Mouse (Mus musculus) left cerebral cortex, adult 18-20 months (tissue): ENCODE measurements around the gene Fat2. TPM values are rescaled to one million over a fixed set of nuclear protein-coding genes. Genes with fewer than 3 reads are reported as not detected.

Source experiments
- DNase-seq, 2 experiments: peaks; one replicate each; pipeline ENCODE4 v3.0.0; 2021 to 2022; ENCODE audit warnings: low spot score in 2 of 2, mixed read lengths in 1 of 2
- total RNA-seq, 2 experiments: library from RNA; stranded (reverse); gene quantifications; 2 replicates each; pipeline ENCODE4 v1.2.3; 2021

The Fat2 gene
- total RNA-seq, 2 experiments from 2014 or later, result 0.26 to 0.28 TPM

GRCm38 (mm10) chr11:55334063-55334462 lies 2.3 kb downstream of the Fat2 start:
- no peak for DNase-seq

DNA sequence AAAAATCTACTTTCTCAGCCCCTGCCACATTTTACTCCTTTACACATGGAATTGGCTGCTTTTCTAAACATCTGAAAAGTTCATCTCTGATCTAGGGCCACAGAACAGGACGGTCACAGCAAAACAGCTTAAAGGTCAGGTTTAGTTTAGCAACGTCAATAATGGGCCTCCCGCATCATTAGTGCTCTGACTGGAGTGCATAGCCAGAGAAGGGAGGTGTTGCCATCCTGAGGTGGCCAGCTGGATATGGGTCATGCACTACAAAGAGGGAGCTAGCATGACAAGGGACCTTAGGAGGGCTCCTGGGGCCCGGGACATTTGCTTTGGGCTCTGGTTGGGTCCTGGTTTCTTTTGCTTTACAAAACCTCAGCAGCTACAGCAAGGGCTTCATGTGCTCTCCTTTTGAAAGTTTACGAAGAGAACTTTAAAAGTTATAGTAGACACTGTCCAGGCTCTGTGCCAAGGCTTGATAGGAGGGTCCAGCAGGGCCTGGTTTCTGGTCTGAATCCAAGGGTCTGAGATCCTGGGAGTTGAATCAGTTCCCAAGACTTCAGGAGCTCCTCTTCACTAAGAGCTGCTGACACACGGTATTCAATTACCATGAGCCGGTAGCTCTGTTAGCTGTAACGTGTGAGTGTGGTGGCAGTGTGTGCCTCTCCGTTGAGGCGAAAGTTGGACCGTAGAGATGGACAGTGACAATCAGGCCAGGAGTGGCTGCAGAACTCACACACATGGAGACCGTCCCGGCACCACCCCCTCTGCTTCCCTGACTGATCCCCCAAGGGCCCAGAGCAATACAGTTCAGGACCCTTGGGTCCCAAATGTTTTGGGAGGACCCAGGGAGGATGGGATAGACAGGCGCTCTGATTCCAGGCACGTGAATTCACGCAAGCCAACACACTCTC lies 6.2 kb downstream of the Fat2 start:
- DNase-seq, result no peak

DNA sequence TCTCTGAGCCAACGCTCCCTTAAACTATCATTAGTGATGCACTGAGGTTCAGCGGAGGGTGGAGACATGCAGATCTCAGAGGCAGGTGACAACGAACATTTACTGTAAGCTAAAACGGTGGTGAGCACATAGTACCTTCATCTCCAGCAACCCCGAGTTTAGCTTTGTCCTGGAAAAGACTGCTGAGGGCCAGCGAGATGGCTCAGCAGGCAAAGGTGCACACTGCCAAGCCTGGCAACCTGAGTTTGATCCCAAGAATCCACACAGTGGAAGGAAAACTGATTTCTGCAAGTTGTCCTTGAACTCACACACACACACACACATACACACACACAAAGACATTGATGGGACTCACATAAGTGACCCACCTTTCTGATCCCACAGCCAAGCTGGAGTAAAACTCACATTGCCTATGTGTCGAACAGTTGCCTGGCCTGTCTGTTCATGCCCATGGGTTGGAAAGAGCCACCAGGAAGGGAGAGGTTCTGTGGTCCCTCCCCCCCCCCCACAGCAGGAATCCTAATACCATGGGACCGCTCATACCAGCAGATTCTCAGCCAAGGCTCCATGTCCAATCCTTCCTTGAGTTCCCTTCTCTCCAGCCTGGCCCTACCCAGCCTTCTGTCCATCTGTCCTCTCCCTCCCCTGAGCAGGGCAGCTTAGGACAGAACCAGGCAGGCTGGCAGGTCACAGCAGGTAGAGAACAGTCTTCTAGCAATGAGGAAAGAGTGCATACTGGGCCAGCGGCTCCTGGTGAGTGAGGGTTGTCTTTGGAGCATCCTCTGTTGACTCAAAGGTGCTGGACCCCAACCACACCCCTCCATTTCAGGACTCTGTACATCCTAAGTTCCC lies 8.6 kb downstream of the Fat2 start:
- DNase-seq, result no peak

DNA sequence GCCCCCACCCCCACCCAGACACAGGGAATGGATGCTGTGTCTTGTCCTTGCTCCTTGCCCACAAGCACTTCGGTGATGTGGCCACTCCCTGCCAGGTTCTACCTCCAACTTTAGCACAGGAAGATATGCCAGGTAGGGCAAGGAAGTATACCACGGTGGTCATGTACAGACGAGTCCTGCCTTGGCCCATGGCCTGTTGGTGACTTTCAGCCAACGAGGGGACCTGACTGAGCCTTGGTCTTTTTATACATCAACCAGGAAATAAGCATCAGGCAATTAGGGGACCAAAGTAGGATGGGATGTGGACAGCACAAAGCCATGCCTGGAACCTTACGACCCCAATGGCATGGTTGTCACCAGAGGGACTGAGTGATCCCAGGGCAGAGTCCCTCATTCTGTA lies 9.3 kb downstream of the Fat2 start:
- DNase-seq, result no peak

DNA sequence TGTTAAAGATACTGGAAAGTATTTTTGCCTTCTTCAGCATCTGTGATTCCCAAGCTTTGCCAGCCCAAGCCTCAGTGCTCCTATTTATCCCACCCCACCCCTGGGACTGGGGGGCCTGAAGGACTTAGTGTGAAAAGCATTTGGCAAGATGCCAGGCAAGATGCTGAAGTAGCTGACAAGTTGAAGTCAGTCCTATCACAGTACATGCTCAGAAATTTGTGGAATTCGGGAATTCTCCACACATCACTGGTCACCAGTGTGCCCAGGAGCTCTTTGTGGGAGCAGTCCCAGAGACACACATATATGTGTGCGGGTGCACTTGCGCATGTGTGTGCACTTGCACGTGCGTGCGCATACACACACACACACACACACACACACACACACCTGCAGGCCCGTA lies 10.2 kb downstream of the Fat2 start:
- DNase-seq, result no peak

GRCm38 (mm10) chr11:55323854-55324253 lies 12.5 kb downstream of the Fat2 start:
- DNase-seq, result peak; percentile 51 to 70

GRCm38 (mm10) chr11:55320990-55321389 lies 15.4 kb downstream of the Fat2 start:
- DNase-seq, result no peak

- DNase-seq, result no peak
These were observed 20.4 kb downstream of the Fat2 start for GRCm38 (mm10) chr11:55315966-55316365.

DNA sequence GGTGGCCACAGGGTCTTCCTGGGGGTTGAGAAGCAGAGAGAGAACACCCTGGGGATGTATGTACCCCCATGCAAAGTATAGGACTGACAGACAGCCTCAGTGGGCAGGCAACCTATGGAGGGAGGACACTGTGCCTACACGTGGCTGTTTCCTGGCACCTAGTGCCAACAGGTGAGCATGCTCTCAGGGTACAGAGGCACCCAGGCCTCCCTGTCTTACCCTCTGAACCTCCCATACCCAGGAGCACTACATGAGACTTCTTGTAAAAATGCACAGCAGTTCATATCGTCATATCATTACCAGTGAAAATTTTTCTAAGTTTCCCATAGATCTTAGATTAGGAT lies 21.7 kb downstream of the Fat2 start:
- DNase-seq, result no peak

DNA sequence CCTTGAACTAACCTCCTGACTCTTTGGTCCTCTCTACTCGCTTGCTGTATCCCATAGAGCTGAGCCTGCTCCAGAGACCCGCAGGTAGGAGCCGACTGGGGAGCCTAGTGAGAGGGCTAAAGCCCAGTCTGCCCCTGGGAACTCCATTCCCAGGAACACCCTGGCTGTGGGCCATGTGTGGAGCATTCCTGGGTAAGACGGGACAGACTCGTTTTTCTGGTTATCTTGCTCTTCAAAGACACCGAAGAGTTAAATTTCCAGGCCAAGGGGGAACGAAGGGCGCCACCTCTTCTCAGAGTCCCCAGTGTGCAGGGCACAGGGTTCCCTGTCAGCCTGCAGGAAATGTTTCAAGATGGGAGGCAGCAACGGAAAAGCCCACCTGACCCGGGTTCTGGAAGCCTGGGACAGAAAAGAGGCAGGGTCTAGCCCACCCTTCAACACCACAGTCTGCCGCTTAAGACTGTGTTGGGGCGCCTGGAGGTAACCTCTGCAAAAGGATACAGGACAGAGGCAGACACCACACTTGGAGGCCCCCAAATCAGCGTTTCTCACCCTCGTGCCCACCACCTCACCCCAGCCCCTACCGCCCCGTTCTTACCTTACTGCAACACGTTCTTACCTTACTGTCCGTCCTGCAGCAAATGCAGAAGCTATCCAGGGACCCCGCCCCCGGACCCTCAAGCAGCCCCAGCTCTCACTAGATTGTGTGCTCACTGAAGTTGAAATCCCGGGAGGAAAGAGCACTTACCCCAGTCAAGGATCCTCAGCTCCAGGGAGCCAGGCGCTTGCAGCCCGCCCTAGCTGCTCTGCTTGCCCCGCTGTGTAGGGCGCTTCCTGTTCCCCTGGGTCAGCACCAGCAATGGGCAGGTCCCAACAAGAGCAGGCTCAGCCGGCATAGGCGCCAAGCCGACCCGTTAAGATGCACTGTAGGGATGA lies 22.3 kb downstream of the Fat2 start:
- DNase-seq, result no peak

DNA sequence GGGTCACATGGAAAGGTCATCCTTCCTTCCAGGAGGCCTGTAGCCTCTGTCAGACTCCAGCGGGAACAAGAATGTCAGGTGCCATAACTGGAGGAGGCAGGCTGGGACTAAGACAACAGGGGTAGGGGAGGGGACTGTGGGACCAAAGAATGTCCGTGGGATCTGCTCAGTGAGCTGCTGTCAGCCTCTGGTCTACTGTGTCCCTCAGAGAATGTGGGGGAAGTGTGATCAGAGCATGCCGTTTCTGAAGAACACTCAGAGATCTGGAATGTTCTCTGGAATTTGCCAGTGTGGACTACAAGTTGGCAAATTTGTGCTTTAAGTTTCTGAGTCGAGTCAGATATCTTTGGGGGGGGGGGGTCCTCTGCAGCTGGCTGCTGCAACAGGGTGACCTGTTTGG lies 34.0 kb downstream of the Fat2 start:
- no peak for DNase-seq

DNA sequence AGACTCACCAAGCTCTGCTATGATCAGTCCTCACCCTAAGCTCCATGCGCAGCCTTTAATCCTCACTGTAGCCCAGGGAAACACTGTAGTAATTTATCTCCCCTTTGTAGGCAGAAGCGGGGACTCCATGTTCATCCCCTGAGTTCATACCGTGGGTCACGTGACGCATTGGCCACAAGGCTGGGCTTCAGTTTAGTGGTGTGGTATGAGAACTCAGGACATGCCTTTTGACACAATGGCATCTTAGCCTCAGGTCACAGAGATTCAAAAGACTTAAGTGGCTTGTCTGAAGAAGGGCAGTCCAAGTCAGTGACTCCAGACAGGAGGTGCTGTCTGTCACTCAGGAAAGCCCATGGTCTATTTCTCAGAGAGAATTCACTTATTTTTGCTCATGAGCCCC lies 43.2 kb downstream of the Fat2 start:
- no peak for DNase-seq

- DNase-seq, result no peak
These were observed 44.5 kb downstream of the Fat2 start for GRCm38 (mm10) chr11:55291901-55292300.

GRCm38 (mm10) chr11:55289851-55290391 lies 46.4 kb downstream of the Fat2 start:
- DNase-seq, result no peak

GRCm38 (mm10) chr11:55274756-55275155 lies 61.6 kb downstream of the Fat2 start:
- DNase-seq, result peak; percentile 19 to 26

DNA sequence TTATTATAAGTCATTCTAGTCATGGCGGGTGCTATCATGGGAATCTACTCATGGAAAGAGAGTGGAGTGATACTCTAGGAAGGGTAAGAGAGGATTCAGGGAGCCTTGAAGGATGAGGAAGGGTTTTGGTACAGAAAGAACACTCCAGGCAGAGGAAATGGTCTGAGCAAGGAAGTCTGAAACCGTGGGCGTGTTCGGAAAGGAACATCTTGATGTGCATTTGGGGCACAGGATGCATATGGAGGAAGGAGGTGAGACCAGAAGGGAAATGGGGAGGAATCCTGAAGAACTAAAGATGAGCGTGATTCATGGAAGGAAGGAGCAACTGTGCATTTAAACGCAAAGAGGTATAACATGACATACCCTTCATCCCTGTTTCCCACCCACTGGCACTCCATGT lies 67.8 kb downstream of the Fat2 start:
- DNase-seq, result peak; percentile 7 to 36

GRCm38 (mm10) chr11:55265647-55266046 lies 70.7 kb downstream of the Fat2 start:
- no peak for DNase-seq

GRCm38 (mm10) chr11:55264318-55264717 lies 72.0 kb downstream of the Fat2 start:
- no peak for DNase-seq

GRCm38 (mm10) chr11:55262000-55262399 lies 74.4 kb downstream of the Fat2 start:
- DNase-seq, result no peak

DNA sequence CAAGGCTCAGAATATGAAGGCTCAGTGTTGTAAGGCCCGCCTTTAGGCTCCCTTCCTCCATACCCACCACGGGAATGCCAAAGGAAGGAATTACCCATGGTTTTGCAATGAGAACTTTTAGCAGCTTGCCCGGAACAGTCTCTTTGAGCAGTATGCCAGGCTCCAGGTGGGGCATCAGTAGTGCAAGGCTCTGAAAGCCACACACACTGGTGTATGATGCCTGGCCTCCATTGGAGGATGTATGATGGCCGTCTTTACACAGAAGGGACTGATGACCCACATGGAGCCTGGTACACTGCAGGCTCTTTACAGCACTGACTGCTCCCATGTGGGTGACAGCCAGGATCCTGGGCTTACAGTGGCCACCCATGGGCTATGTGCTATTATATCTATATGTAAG lies 75.3 kb downstream of the Fat2 start:
- no peak for DNase-seq

GRCm38 (mm10) chr11:55253391-55253790 lies 83.0 kb downstream of the Fat2 start:
- DNase-seq, result no peak
